34 mouse cellular contexts compared by ENCODE assay signal in the genomic region with DNA sequence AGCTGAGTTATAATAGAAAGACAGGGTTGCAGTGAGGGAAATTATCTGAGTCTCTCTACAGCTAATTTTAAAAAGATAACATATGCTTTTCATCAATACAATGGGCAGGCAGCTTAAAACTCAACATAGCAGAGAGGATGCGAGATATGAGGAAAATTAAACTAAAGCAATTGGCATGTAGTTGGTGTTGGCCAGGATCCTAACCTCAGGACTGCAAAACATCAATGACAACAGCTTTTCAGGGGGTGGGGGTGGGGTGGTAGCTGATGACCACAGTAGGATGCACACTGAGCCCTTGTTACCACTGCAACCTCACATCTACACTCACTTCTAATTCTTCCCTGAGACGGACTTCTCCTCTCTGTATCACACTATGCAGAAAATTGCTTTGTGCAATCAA.
"Had no signal": no experiment of that assay in that cellular context is flagged by ENCODE, and none has a peak within 500 bp of the region (broad histone marks: within the 10 kb centered on the region; RNA-seq: fewer than 3 reads in every experiment).

No protein-coding gene starts in this region.

- H3K9ac ChIP-seq: heart, embryonic 12.5 days; heart, embryonic 13.5 days; heart, embryonic 15.5 days; hindbrain, embryonic 12.5 days; hindbrain, embryonic 13.5 days; hindbrain, embryonic 14.5 days; hindbrain, embryonic 15.5 days; intestine, embryonic 15.5 days; kidney, embryonic 15.5 days had no signal

- H3K36me3 ChIP-seq: heart, embryonic 10.5 days; heart, embryonic 12.5 days; heart, embryonic 13.5 days; heart, embryonic 15.5 days; hindbrain, embryonic 10.5 days; hindbrain, embryonic 12.5 days; hindbrain, embryonic 13.5 days; hindbrain, embryonic 15.5 days; intestine, embryonic 15.5 days; kidney, embryonic 15.5 days had no signal

- H3K27me3 ChIP-seq: heart, embryonic 12.5 days; heart, embryonic 13.5 days; heart, embryonic 15.5 days; hindbrain, embryonic 12.5 days; hindbrain, embryonic 13.5 days; hindbrain, embryonic 15.5 days; intestine, embryonic 15.5 days; kidney, embryonic 15.5 days had no signal

- H3K9me3 ChIP-seq: heart, embryonic 10.5 days; heart, embryonic 12.5 days; heart, embryonic 13.5 days; heart, embryonic 15.5 days; hindbrain, embryonic 10.5 days; hindbrain, embryonic 12.5 days; hindbrain, embryonic 13.5 days; hindbrain, embryonic 15.5 days; intestine, embryonic 15.5 days; kidney, embryonic 15.5 days had no signal

- H3K4me3 ChIP-seq: heart, embryonic 10.5 days; heart, embryonic 12.5 days; heart, embryonic 13.5 days; heart, embryonic 15.5 days; hindbrain, embryonic 10.5 days; hindbrain, embryonic 12.5 days; hindbrain, embryonic 13.5 days; hindbrain, embryonic 15.5 days; intestine, embryonic 15.5 days; kidney, embryonic 15.5 days; layer of hippocampus, adult 2 months had no signal

- H3K27ac ChIP-seq: heart, embryonic 10.5 days; heart, embryonic 13.5 days; heart, embryonic 15.5 days; hindbrain, embryonic 10.5 days; hindbrain, embryonic 12.5 days; hindbrain, embryonic 13.5 days; hindbrain, embryonic 14.5 days; hindbrain, embryonic 15.5 days; hindbrain, postnatal 0 days; intestine, embryonic 15.5 days; kidney, embryonic 15.5 days; kidney, postnatal 0 days; layer of hippocampus, adult 2 months had no signal

- ATAC-seq: hindbrain, embryonic 16.5 days; hindbrain, postnatal 0 days; inflammation-experienced regulatory T-cells, adult 6 months; intestine, embryonic 15.5 days; intestine, embryonic 16.5 days; intestine, postnatal 0 days had no signal

- DNase-seq: heart, postnatal 10 days; heart, postnatal 14 days; heart, postnatal 36 days; heart, postnatal 4 days; kidney, adult 11 months; kidney, adult 18-20 months; kidney, adult 2 months; kidney, adult 8-10 months; kidney, adult 9 months; kidney, postnatal 10 days; kidney, postnatal 14 days; kidney, postnatal 25 days; kidney, postnatal 36 days; kidney, postnatal 4 days; layer of hippocampus, adult 9-11 months; layer of hippocampus, postnatal 36 days had no signal

- H3K4me1 ChIP-seq: heart, embryonic 10.5 days; heart, embryonic 12.5 days; heart, embryonic 13.5 days; heart, embryonic 15.5 days; hindbrain, embryonic 10.5 days; hindbrain, embryonic 12.5 days; hindbrain, embryonic 13.5 days; hindbrain, embryonic 15.5 days; intestine, embryonic 15.5 days; kidney, embryonic 15.5 days had no signal

- H3K4me2 ChIP-seq: heart, embryonic 12.5 days; heart, embryonic 13.5 days; heart, embryonic 15.5 days; hindbrain, embryonic 12.5 days; hindbrain, embryonic 13.5 days; hindbrain, embryonic 14.5 days; hindbrain, embryonic 15.5 days; intestine, embryonic 15.5 days; kidney, embryonic 15.5 days had no signal
